ENCODE assay signal across 26 mouse cellular contexts in the genomic region with DNA sequence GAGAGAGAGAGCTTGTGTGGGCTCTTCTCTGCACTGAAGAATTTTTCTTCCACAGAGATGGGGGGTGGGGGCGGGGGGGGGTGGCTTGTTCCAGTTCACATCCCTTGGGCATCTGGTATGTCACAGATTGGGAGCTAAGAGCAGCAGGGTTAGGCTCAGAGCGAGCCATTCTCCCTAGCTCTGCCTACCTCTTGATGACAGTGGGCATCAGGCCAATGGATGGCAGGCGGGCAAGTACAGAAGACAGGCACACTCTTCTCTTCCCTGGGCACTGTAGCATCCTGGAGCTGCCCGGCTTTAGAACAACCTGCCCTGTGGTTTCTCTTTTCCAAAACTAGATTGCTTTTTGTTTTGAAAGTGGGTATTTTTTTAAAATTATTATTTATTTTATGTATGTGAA. TPM values are rescaled to one million over a fixed set of nuclear protein-coding genes. Genes with fewer than 3 reads are reported as not detected.
DNase-seq lines count a peak whose midpoint lies in the region; ATAC-seq lines count a peak whose summit lies in the region.
"Had no signal": no experiment of that assay in that cellular context is flagged by ENCODE, and none has a peak within 500 bp of the region (broad histone marks: within the 10 kb centered on the region; RNA-seq: fewer than 3 reads in every experiment).

No protein-coding gene starts in this region.

- H3K4me1 ChIP-seq in forebrain, embryonic 14.5 days (ENCODE audit: control insufficient read depth, insufficient read depth, low read length), result peaks cover 25% of the 10 kb centered on the region
- H3K4me1 ChIP-seq in forebrain, embryonic 12.5 days, result peaks cover 41% of the 10 kb centered on the region

- 72% methylated on average over 4 of the region's 4 CpGs for WGBS in forebrain, embryonic 14.5 days
- WGBS in forebrain, embryonic 12.5 days, result 87% methylated on average over 4 of the region's 4 CpGs

- H3K36me3 ChIP-seq in forebrain, embryonic 14.5 days (ENCODE audit: control insufficient read depth, insufficient read depth, low read length), result no peaks in the 10 kb centered on the region
- no peaks in the 10 kb centered on the region; the same call in 1 of the 2 replicates for H3K36me3 ChIP-seq in forebrain, embryonic 12.5 days (replicated peaks)
- H3K36me3 ChIP-seq: intestine, embryonic 15.5 days had no signal

- no peak for ATAC-seq in forebrain, embryonic 14.5 days
- no peak for ATAC-seq in forebrain, embryonic 12.5 days (ENCODE audit: low FRiP score)
- ATAC-seq: forebrain, embryonic 16.5 days; hindbrain, embryonic 16.5 days; intestine, embryonic 15.5 days; Patski had no signal

- H3K9ac ChIP-seq in forebrain, embryonic 14.5 days (ENCODE audit: low read length), result no peak overlapping the region
- H3K9ac ChIP-seq in forebrain, embryonic 12.5 days, result no peak overlapping the region
- H3K9ac ChIP-seq: intestine, embryonic 15.5 days; liver, embryonic 14.5 days had no signal

- no peaks in the 10 kb centered on the region for H3K9me3 ChIP-seq in forebrain, embryonic 14.5 days (replicated peaks; ENCODE audit: control insufficient read depth, low read length)
- H3K9me3 ChIP-seq in forebrain, embryonic 12.5 days, result no peaks in the 10 kb centered on the region
- H3K9me3 ChIP-seq: G1E; hindbrain, embryonic 10.5 days; intestine, embryonic 15.5 days had no signal

- H3K4me3 ChIP-seq in forebrain, embryonic 14.5 days (ENCODE audit: low read depth, low read length), result no peak overlapping the region
- H3K4me3 ChIP-seq in forebrain, embryonic 12.5 days (replicated peaks), result no peak overlapping the region
- H3K4me3 ChIP-seq: hindbrain, embryonic 10.5 days; intestine, embryonic 15.5 days had no signal

- DNase-seq in cerebellum, adult 9-10 months, result peak; percentile 58
- no peak for DNase-seq in cerebellum, adult 8-10 months
- DNase-seq in forebrain, embryonic 14.5 days (ENCODE audit: low spot score), result peak; percentile 20
- peak; percentile 56 for DNase-seq in layer of hippocampus, adult 9-11 months
- no peak for DNase-seq in layer of hippocampus, postnatal 25 days (ENCODE audit: extremely low spot score in 1 of 2, low spot score in 1 of 2)
- DNase-seq in adrenal gland, postnatal 36 days, result no peak
- DNase-seq: adrenal gland, postnatal 10 days; heart, postnatal 14 days; kidney, adult 2 months; kidney, postnatal 4 days; layer of hippocampus, postnatal 36 days; liver; lung, adult 2 months; lung, postnatal 14 days; midbrain, embryonic 14.5 days; retina, postnatal 1 day; right cerebral cortex, postnatal 14 days; thymus, postnatal 4 days had no signal

- H3K27me3 ChIP-seq in forebrain, embryonic 14.5 days (replicated peaks; ENCODE audit: control insufficient read depth, insufficient read depth, low read length), result no peaks in the 10 kb centered on the region
- no peaks in the 10 kb centered on the region for H3K27me3 ChIP-seq in forebrain, embryonic 12.5 days
- H3K27me3 ChIP-seq: intestine, embryonic 15.5 days; Patski had no signal

- no peak overlapping the region for H3K27ac ChIP-seq in forebrain, embryonic 14.5 days (ENCODE audit: low read depth, low read length)
- H3K27ac ChIP-seq in forebrain, embryonic 12.5 days, result no peak overlapping the region
- H3K27ac ChIP-seq: hindbrain, embryonic 10.5 days; intestine, embryonic 15.5 days; liver, embryonic 14.5 days had no signal

- H3K4me2 ChIP-seq in forebrain, embryonic 14.5 days (ENCODE audit: low read length), result no peak overlapping the region
- no peak overlapping the region for H3K4me2 ChIP-seq in forebrain, embryonic 12.5 days
- H3K4me2 ChIP-seq: intestine, embryonic 15.5 days had no signal

RNA-seq across cellular contexts. Expression of a gene that starts 6.0 kb away (rescaled TPM):
- 14.5 and 18.1 TPM in 2 replicates for polyA plus RNA-seq in forebrain, embryonic 14.5 days (2014; fragmentation: Nextera tagmentation; extraction: Ambion mirVana)
- 16.2 and 18.4 TPM in 2 replicates for polyA plus RNA-seq in forebrain, embryonic 12.5 days (2016; fragmentation: Nextera tagmentation; extraction: Ambion mirVana)
- 10 to 100 TPM; 92.0 to 97.8 TPM for total RNA-seq in layer of hippocampus, postnatal 25 days (2021)
- total RNA-seq in adrenal gland, postnatal 36 days (2021), result 1 to 10 TPM; 5.6 to 6.3 TPM

RNA-seq across cellular contexts. Expression of a gene that starts 12.9 kb away (rescaled TPM):
- polyA plus RNA-seq in forebrain, embryonic 14.5 days (2014; fragmentation: Nextera tagmentation; extraction: Ambion mirVana), result 162 and 187 TPM in 2 replicates
- 254 and 285 TPM in 2 replicates for polyA plus RNA-seq in forebrain, embryonic 12.5 days (2016; fragmentation: Nextera tagmentation; extraction: Ambion mirVana)
- total RNA-seq in layer of hippocampus, postnatal 25 days (2021), result 100 to 1,000 TPM; 116 to 134 TPM
- 100 to 1,000 TPM; 119 to 121 TPM for total RNA-seq in adrenal gland, postnatal 36 days (2021)

RNA-seq across cellular contexts. Expression of a gene that starts 21.8 kb away (rescaled TPM):
- 188 and 190 TPM in 2 replicates for polyA plus RNA-seq in forebrain, embryonic 14.5 days (2014; fragmentation: Nextera tagmentation; extraction: Ambion mirVana)
- polyA plus RNA-seq in forebrain, embryonic 12.5 days (2016; fragmentation: Nextera tagmentation; extraction: Ambion mirVana), result 225 and 235 TPM in 2 replicates
- total RNA-seq in layer of hippocampus, postnatal 25 days (2021), result 100 to 1,000 TPM in 1 of 2 experiments, 10 to 100 TPM in 1; 95.4 to 107 TPM
- 10 to 100 TPM; 61.1 to 72.7 TPM for total RNA-seq in adrenal gland, postnatal 36 days (2021)

RNA-seq across cellular contexts. Expression of a gene that starts 24.2 kb away (rescaled TPM):
- 82.7 and 105 TPM in 2 replicates for polyA plus RNA-seq in forebrain, embryonic 14.5 days (2014; fragmentation: Nextera tagmentation; extraction: Ambion mirVana)
- polyA plus RNA-seq in forebrain, embryonic 12.5 days (2016; fragmentation: Nextera tagmentation; extraction: Ambion mirVana), result 54.5 and 58.3 TPM in 2 replicates
- total RNA-seq in layer of hippocampus, postnatal 25 days (2021), result 10 to 100 TPM; 54.3 to 70.4 TPM
- 10 to 100 TPM; 63.6 to 75.4 TPM for total RNA-seq in adrenal gland, postnatal 36 days (2021)

RNA-seq across cellular contexts. Expression of a gene that starts 31.4 kb away (rescaled TPM):
- polyA plus RNA-seq in forebrain, embryonic 14.5 days (2014; fragmentation: Nextera tagmentation; extraction: Ambion mirVana), result 125 and 136 TPM in 2 replicates
- polyA plus RNA-seq in forebrain, embryonic 12.5 days (2016; fragmentation: Nextera tagmentation; extraction: Ambion mirVana), result 149 and 159 TPM in 2 replicates
- total RNA-seq in layer of hippocampus, postnatal 25 days (2021), result 10 to 100 TPM; 60.1 to 62.8 TPM
- total RNA-seq in adrenal gland, postnatal 36 days (2021), result 100 to 1,000 TPM in 1 of 2 experiments, 10 to 100 TPM in 1; 76.8 to 118 TPM

Comparison
In these comparisons a context has a peak if more than half of its experiments do, and no peak if none do; other contexts are left out.
1. DNase-seq: peak in cerebellum, adult 9-10 months (single experiment), forebrain, embryonic 14.5 days (single experiment) and layer of hippocampus, adult 9-11 months (single experiment); none in cerebellum, adult 8-10 months (single experiment), layer of hippocampus, postnatal 25 days (0 of 2) and adrenal gland, postnatal 36 days (0 of 2).
2. RNA of a gene that starts 6.0 kb away (total RNA-seq): 92.0 to 97.8 TPM in layer of hippocampus, postnatal 25 days; 5.6 to 6.3 TPM in adrenal gland, postnatal 36 days; every median in the first group is over 10 times any median in the second.